Mouse (Mus musculus): Measurements from ENCODE around the gene Sidt1. TPM values are rescaled to one million over a fixed set of nuclear protein-coding genes. Genes with fewer than 3 reads are reported as not detected.
"Not testable (repeated sequence)": the region's sequence is repeated elsewhere in the genome, so short reads cannot be mapped to it uniquely, and the experiment has no call there.

Sidt1 gene
- polyA plus RNA-seq, 1 experiment: 9.9 TPM

- no peaks in the 10 kb centered on the region for H3K27me3 ChIP-seq (ENCODE audit: control insufficient read depth, insufficient read depth, low read length)
- H3K27ac ChIP-seq (ENCODE audit: control insufficient read depth, insufficient read depth, low read length): no peak overlapping the region
- H3K4me1 ChIP-seq (replicated peaks; ENCODE audit: control insufficient read depth, insufficient read depth, low read length): no peaks in the 10 kb centered on the region
- no peaks in the 10 kb centered on the region for H3K36me3 ChIP-seq (ENCODE audit: control insufficient read depth, insufficient read depth, low read length)
- no peak overlapping the region for H3K4me3 ChIP-seq (ENCODE audit: control insufficient read depth, insufficient read depth, low read length)
- no peak for DNase-seq
- TF ChIP-seq CTCF (IDR thresholded peaks at IDR 0.05; ENCODE audit: borderline replicate concordance, control insufficient read depth, extremely low read depth, insufficient read depth, low read length, poor library complexity) (no peak), POLR2A (IDR thresholded peaks at IDR 0.05; ENCODE audit: control insufficient read depth, extremely low read depth, insufficient read depth, low read length, poor library complexity) (no peak)
Observed at GRCm38 (mm10) chr16:44293960-44294359, 39.0 kb downstream of the Sidt1 start.

- 100% methylated on average over 2 of the region's 2 CpGs for WGBS
- not testable (repeated sequence) for DNase-seq; H3K27me3 ChIP-seq (ENCODE audit: control insufficient read depth, insufficient read depth, low read length); H3K4me1 ChIP-seq (replicated peaks; ENCODE audit: control insufficient read depth, insufficient read depth, low read length); H3K27ac ChIP-seq (ENCODE audit: control insufficient read depth, insufficient read depth, low read length); H3K4me3 ChIP-seq (ENCODE audit: control insufficient read depth, insufficient read depth, low read length); H3K36me3 ChIP-seq (ENCODE audit: control insufficient read depth, insufficient read depth, low read length)
Observed at GRCm38 (mm10) chr16:44292681-44293080, 40.3 kb downstream of the Sidt1 start.

- TF ChIP-seq POLR2A (IDR thresholded peaks at IDR 0.05; ENCODE audit: control insufficient read depth, extremely low read depth, insufficient read depth, low read length, poor library complexity): no peak
- TF ChIP-seq CTCF (IDR thresholded peaks at IDR 0.05; ENCODE audit: borderline replicate concordance, control insufficient read depth, extremely low read depth, insufficient read depth, low read length, poor library complexity): no peak
Observed at GRCm38 (mm10) chr16:44289004-44289648, 43.9 kb downstream of the Sidt1 start.

GRCm38 (mm10) chr16:44287356-44287950, 45.5 kb downstream of the Sidt1 start:
- WGBS: 80% methylated on average over 7 of the region's 7 CpGs
- no peak for DNase-seq
- no peaks in the 10 kb centered on the region for H3K36me3 ChIP-seq (ENCODE audit: control insufficient read depth, insufficient read depth, low read length)
- no peak overlapping the region for H3K27ac ChIP-seq (ENCODE audit: control insufficient read depth, insufficient read depth, low read length)
- no peaks in the 10 kb centered on the region for H3K27me3 ChIP-seq (ENCODE audit: control insufficient read depth, insufficient read depth, low read length)
- H3K4me1 ChIP-seq (replicated peaks; ENCODE audit: control insufficient read depth, insufficient read depth, low read length): no peaks in the 10 kb centered on the region
- TF ChIP-seq CTCF (IDR thresholded peaks at IDR 0.05; ENCODE audit: borderline replicate concordance, control insufficient read depth, extremely low read depth, insufficient read depth, low read length, poor library complexity) (no peak), POLR2A (IDR thresholded peaks at IDR 0.05; ENCODE audit: control insufficient read depth, extremely low read depth, insufficient read depth, low read length, poor library complexity) (no peak)
- H3K4me3 ChIP-seq (ENCODE audit: control insufficient read depth, insufficient read depth, low read length): no peak overlapping the region

More at GRCm38 (mm10) chr16:44289004-44289648, 43.9 kb downstream of the Sidt1 start:
- Histone ChIP-seq H3K36me3 (ENCODE audit: control insufficient read depth, insufficient read depth, low read length) (no peaks in the 10 kb centered on the region), H3K27me3 (ENCODE audit: control insufficient read depth, insufficient read depth, low read length) (no peaks in the 10 kb centered on the region), H3K4me1 (replicated peaks; ENCODE audit: control insufficient read depth, insufficient read depth, low read length) (no peaks in the 10 kb centered on the region), H3K27ac (ENCODE audit: control insufficient read depth, insufficient read depth, low read length) (no peak overlapping the region), H3K4me3 (ENCODE audit: control insufficient read depth, insufficient read depth, low read length) (no peak overlapping the region)
- 91% methylated on average over 4 of the region's 4 CpGs for WGBS
- no peak for DNase-seq

- no peak for DNase-seq
- H3K27me3 ChIP-seq (ENCODE audit: control insufficient read depth, insufficient read depth, low read length): no peaks in the 10 kb centered on the region
- TF ChIP-seq POLR2A (IDR thresholded peaks at IDR 0.05; ENCODE audit: control insufficient read depth, extremely low read depth, insufficient read depth, low read length, poor library complexity) (no peak), CTCF (IDR thresholded peaks at IDR 0.05; ENCODE audit: borderline replicate concordance, control insufficient read depth, extremely low read depth, insufficient read depth, low read length, poor library complexity) (no peak)
- H3K27ac ChIP-seq (ENCODE audit: control insufficient read depth, insufficient read depth, low read length): no peak overlapping the region
- 95% methylated on average over 5 of the region's 5 CpGs for WGBS
- no peaks in the 10 kb centered on the region for H3K36me3 ChIP-seq (ENCODE audit: control insufficient read depth, insufficient read depth, low read length)
- H3K4me1 ChIP-seq (replicated peaks; ENCODE audit: control insufficient read depth, insufficient read depth, low read length): no peaks in the 10 kb centered on the region
- no peak overlapping the region for H3K4me3 ChIP-seq (ENCODE audit: control insufficient read depth, insufficient read depth, low read length)
Observed at GRCm38 (mm10) chr16:44282614-44283325, 50.2 kb downstream of the Sidt1 start.

- H3K36me3 ChIP-seq (ENCODE audit: control insufficient read depth, insufficient read depth, low read length): no peaks in the 10 kb centered on the region
- WGBS: 77% methylated on average over 3 of the region's 3 CpGs
- TF ChIP-seq POLR2A (IDR thresholded peaks at IDR 0.05; ENCODE audit: control insufficient read depth, extremely low read depth, insufficient read depth, low read length, poor library complexity) (no peak), CTCF (IDR thresholded peaks at IDR 0.05; ENCODE audit: borderline replicate concordance, control insufficient read depth, extremely low read depth, insufficient read depth, low read length, poor library complexity) (no peak)
Observed at GRCm38 (mm10) chr16:44282036-44282435, 51.0 kb downstream of the Sidt1 start.

More at GRCm38 (mm10) chr16:44282036-44282435, 51.0 kb downstream of the Sidt1 start:
- Histone ChIP-seq H3K27me3 (ENCODE audit: control insufficient read depth, insufficient read depth, low read length) (no peaks in the 10 kb centered on the region), H3K4me3 (ENCODE audit: control insufficient read depth, insufficient read depth, low read length) (no peak overlapping the region), H3K27ac (ENCODE audit: control insufficient read depth, insufficient read depth, low read length) (no peak overlapping the region), H3K4me1 (replicated peaks; ENCODE audit: control insufficient read depth, insufficient read depth, low read length) (no peaks in the 10 kb centered on the region)
- no peak for DNase-seq

Data from thymus, adult 2 months (tissue).